Mouse (Mus musculus) B cell, adult 2 months (primary cell): ENCODE results near the gene Ap2a1.
A peak's percentile ranks its signal among the peaks of the same experiment; 100 is the strongest.
"Not testable (repeated sequence)": the region's sequence is repeated elsewhere in the genome, so short reads cannot be mapped to it uniquely, and the experiment has no call there.

Experiments used
- DNase-seq, 2 experiments: peaks; one replicate each; pipeline ENCODE4 v3.0.0; 2022

Gene Ap2a1

DNA sequence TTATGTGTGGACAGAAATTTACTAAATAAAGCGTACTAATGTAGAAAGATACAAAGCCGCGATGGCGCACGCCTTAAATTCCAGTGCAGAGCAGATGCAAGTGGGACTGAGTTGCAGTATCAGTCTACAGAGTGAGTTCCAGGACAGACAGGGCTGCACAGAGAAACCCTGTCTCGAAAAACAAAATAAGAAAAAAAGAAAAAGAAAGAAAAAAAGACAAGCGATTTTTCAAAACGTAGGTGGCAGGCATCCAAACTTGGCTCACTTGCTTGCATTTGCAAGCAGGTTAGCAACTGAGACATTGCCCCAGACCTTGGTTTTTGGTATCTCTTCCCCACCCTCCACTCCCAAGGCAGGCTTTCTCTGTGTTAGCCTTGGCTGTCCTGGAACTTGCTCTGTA lies 36.1 kb downstream of the Ap2a1 start:
- DNase-seq: no peak

DNA sequence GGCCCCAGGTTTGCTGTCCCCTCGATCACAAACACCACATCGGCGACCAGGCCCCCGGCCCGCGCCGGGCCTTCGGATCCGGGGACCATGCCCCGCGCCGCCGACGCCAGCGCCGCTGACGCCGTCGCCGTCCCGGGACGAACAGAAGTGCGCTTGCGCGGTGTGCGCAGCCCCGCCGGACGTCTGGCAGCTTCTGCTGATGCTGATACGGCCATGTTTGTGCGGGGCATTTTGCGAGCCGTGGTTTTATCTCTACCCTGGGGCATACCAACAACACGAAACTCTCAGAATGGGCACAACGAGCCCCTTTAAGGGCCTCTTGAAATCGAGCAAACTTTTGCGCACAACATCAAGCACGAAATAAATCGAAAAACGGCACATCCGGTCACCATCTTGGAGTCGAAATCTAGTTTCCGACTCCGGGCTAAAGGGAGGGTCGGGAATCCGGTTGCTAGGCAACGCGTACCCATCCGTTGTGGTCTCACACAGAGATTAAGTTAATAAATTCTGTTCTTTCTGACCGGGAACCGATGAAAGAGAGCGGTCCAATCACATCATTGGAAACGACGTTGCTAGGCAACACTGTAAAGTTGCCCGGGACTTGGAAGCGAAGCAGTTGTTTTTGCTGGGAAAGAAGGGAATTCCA lies 36.9 kb downstream of the Ap2a1 start, which contains the start of gene Med25:
Gene Med25 (minus strand): TSS at position 437 of the 646 bp plus-strand sequence.
- peak; percentile 84 to 88 for DNase-seq

GRCm38 (mm10) chr7:44891611-44892010 lies 37.7 kb downstream of the Ap2a1 start:
- DNase-seq: peak in 1 of 2 experiments; percentile 11

DNA sequence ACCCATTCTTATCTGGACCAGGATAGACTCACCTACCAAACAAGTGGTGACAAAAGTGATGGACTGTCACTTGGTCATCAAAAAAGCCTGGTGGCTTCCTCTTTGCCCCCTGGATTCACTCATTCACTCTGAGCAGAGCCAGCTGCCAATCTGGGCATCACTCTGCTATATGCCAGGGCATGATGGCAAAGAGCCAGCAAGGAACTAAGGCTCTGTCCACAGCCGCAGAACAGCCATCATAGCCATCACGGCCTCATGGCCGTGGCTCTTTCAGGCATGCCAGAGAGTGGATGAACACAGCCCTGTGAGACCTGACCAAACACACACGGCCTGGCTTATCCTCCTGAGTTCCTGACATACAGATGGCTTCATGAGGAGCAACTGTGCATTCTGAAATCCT lies 38.6 kb downstream of the Ap2a1 start:
- DNase-seq: no peak

GRCm38 (mm10) chr7:44890180-44890579 lies 39.1 kb downstream of the Ap2a1 start:
- no peak for DNase-seq

DNA sequence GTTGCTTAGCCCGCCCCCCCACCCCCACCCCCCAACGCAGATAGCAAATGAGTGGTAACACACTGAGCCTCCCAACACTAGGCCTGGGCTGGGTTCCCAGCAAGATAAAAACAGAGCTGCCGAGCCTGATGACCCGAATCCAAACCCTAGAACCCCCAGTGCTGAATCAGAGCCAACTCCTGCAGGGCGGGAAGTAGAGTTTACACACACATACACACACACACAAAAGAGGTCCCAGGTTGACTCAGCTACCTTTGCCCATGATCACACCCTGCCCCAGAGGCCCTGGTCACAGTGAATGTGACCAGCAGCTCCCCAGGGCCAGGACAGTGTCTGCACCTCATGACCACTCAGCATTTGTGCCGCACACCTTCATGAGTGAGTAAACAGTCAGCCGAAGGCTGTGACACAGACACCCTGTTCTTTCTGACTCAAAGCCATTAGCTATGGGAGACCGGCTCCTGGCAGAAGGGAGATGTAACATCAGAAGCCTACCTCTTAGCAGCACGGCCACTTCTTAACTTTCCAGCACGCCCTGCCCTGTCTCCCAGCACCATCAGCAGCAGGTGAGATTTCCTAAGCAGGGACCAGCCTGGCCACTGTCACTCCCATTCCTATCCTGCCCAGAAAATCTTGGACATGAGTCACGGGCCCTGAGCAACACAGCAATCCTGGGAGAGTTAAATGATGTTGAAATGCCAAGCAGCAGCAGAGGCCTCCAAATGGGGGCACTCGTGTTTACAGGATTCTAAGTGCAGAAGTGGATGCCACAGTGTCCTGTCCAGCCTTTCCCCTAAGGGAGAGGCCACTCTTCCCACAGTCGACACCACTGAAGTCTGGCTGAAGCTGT lies 40.8 kb downstream of the Ap2a1 start:
- no peak for DNase-seq

DNA sequence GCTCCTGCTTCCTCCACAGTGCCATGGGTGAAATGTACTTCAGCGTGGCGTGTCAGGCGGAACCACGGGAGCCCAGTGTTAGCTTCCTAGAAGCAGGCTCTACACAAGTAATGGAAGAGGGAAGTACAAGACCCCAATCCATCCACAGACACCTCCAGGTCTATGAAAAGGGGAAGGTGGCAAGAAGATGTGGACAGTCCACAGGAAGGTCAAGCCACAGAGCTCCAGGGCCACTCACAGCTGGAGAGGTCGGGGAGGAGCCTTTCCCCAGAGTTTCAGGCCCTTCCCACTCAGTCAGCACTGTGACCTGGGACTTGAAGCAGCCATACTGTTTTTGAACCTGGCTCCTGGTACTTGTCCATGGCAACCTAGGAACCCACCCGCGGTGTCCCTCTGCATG lies 42.3 kb downstream of the Ap2a1 start:
- no peak for DNase-seq

- DNase-seq: no peak
Measured at GRCm38 (mm10) chr7:44884637-44885036, 44.7 kb downstream of the Ap2a1 start.

DNA sequence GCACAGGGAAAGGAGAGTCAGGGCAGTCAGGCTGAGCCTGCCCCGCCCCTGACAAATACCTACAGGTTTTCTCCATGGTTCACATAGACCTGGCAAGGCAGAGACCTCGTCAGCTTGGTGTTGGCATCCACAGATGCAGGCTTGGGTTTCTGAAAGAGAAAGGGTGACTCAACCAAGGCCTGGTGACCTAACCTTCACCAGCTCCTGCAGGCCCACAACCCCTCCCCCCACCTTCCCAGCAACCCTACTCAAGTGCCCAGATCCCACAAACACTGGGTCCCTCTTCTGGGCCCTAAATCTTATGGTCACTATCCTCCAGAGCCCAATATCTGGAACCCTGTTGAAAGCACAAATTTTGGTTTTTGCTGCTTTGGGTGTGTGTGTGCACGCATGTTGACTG lies 46.3 kb downstream of the Ap2a1 start:
- DNase-seq: no peak

DNA sequence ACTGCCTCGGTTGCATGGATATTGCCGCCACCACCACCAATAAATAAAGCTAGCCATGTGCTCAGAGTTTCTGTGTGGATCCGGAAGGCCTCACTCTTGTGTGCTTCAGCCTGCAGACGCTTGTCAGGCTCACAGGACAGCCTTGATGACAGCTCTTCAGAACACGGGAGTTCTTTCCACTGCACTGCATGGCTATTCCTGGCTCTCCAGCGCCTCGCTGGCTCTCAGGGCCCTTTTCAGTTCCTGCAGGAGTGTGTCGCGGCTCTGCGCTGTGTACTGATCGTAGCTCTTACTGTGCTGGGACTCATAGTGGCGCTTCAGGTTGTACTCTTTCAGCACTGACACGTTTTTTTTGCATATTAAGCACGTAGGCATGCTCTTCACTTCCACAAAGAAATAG lies 51.5 kb downstream of the Ap2a1 start:
- no peak for DNase-seq

DNA sequence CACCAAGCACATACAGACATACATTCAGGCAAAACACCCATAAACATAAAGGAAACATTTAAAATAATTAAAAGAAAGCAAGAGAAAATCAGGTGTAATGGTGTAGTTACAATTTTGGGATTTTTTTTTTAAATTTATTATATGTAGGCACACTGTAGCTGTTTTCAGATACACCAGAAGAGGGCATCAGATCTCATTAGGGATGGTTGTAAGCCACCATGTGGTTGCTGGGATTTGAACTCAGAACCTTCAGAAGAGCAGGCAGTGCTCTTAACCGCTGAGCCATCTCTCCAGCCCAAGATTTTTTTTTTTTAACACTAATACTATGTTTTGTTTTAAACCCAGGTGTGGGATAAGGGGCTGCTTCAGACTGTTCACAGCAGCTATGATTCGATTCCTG lies 57.5 kb downstream of the Ap2a1 start:
- DNase-seq: not testable (repeated sequence)

DNA sequence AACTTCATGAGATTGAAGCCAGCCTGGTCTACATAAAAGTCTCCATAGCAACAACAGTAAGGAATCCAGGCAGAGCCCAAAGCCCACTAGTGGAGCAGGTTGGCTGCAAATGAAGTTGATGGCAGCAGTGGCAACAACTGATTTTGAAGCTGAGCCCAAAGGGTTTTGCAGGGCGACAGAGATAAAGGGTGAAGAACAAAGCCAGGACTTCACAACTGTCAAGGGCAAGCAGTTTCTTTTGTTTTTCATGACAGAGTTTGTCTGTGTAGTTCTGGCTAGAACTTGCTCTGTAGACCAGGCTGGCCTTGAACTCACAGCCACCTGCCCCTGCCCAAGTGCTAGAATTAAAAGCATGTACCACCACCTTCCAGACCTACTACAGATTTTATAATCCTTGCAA lies 58.1 kb downstream of the Ap2a1 start:
- no peak for DNase-seq

DNA sequence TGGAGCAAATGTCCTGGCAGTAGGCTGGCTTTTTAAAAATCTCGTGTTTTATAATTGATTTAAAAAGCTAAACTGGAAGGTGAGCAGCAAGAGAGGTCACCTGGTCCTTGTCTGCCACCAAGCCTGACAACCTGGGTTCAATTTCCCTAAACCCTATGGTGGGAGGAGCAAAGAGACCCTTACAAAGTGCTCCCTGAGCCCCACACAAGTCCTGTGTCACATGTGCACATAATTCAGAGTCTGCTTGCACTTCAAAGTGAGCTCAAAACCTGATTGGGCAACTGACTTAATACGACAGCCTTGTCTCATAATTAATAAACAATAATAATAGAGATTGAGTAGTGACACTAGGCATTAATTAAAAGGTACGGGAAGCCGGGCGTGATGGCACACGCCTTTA lies 58.7 kb downstream of the Ap2a1 start:
- DNase-seq: no peak

GRCm38 (mm10) chr7:44869697-44870528 lies 59.4 kb downstream of the Ap2a1 start, which contains the start of gene Ptov1:
Ptov1 (minus strand) TSS chr7:44869788.
- peak; percentile 74 to 75 for DNase-seq

- DNase-seq: peak; percentile 51 to 55
Measured at GRCm38 (mm10) chr7:44868919-44869696, 60.2 kb downstream of the Ap2a1 start.

DNA sequence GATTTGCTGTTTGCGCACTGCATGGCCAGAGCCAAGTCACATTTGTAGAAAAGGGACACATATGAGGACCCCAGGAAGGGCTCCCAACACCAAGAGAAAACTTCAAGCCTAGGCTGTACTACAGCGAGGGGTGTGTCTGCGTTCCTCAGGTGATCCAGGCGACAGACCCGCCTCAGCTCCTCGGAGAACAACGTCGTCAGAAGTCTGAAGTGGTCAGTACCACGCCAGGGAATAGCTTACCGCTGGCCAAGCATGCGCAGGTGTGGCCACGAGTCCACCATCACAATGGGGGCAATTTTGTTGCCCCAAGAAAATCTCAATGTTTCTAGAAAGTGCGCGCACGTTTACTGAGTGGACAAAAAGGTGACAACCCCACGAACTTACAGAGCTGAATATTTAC lies 60.8 kb downstream of the Ap2a1 start:
- DNase-seq: no peak

DNA sequence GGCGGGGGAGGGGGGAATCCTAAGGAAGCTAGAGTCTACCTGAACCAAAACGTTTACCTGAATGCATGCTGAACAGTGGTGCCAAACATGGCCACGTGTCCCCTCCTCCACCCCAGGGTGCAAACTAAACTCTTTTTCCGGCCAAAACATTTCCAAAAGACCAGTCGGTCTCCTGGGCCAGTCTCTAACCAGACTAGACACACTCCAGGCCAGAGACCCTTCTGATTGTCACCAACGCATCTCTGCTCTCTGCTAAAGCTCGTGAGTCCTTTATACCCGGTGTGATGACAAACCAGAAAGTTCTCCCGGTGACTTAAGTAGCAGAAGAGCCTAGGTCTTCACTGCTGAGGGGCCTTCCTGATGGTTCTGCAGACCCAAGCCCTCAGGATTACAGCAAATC lies 61.5 kb downstream of the Ap2a1 start:
- no peak for DNase-seq

DNA sequence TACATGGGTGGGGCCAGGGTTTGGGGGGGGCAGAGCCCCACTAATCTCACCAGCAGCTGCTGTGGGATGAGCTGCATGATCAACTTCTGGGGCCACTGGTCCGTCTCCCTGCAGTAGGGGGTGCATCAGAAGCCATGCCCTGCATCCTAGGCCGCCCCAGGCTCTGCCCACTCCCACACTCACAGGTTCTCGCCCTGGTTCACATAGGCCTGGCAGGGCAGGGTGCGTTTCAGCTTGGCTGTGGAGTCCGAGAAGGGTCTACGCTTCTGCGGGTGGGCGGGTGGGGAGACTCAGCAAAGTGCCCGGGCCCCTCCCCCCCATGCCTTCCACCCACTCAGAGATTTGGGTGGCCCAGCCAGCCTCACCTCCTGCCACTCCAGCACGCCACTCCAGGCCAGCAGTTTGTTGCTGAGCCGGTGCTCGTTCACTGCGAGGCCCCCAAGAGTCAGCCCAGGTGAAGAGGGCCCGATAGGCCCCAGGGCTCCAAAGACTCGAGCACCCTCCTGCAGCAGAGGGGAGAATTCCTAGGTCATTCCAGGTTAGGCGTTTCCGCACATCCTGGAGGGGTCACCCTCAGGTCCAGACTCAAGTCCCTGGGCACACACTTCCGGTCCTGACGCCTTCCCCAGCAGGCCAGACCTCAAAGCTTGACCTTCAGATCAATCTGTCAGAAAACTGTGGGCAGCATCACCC lies 62.1 kb downstream of the Ap2a1 start:
- DNase-seq: no peak

DNA sequence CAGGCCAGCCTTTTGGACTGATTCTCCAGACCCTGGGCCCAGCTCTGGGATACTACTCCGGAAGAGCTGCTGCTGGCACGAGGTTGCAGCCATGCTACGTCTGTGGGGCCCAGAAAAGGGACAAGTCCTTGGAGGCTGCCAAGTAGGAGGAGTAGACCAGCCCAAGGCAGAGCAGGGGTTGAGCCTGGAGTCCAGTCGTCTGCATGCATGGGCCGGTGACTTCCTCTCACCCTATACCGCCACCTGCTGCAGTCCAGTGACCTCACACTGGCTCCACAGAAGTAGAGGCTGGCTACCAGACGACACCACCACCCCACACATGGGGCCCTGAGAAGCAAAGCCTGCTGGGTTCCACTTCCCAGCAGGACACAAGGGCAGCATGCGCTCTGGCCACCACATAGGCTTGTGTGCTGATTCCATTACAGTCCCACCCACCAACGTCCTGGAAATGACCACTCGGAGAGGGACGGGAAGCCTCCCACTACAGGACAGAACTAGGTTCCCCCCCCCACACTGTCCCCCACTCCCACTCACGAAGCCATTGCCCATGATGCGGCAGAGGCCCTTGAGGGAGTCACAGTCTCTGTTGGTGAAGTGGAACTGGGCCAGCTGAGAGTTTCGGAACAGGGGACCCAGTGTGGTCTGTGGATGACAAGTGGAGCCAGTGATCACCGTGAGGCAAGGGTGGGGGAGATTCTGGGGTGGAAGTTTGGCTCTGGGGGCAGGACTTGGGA lies 62.9 kb downstream of the Ap2a1 start:
- DNase-seq: no peak

- DNase-seq: no peak
Measured at GRCm38 (mm10) chr7:44864595-44865542, 64.4 kb downstream of the Ap2a1 start.
